Mouse (Mus musculus) heart, postnatal 25 days (tissue): ENCODE measurements around the gene Olfr1505. TPM values are rescaled to one million over a fixed set of nuclear protein-coding genes. Genes with fewer than 3 reads are reported as not detected.

Source experiments
- DNase-seq: peaks from one replicate; pipeline ENCODE4 v3.0.0; 2022; ENCODE audit warnings: low spot score
- intact Hi-C: fragments of 180-260 bp; cut with DNase I; formaldehyde crosslinking; loops from one replicate; pipeline ENCODE4 v1.15.1; 2025
- total RNA-seq, 2 experiments: library from RNA; stranded (reverse); gene quantifications; 2 replicates each; pipeline ENCODE4 v1.2.3; 2021

The Olfr1505 gene
- total RNA-seq: not detected

DNA sequence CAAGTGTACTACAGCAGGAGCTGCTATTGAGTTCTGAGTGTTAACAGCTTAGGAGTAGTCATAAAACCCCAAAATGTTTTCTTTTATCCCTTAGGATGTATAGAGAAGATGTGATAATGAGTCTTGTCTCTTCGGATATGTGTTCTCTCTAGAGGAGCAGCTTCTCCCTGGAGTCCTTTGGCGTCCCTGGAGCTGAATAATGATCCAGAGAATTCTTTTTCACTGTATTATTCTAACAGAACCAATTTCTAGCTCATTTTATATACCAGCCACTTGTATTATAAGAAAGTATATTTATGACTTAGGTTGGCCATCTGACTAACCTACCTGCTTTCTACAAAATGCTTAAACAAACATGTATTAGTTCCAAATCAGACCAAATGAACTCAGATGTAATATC lies at the start of gene Olfr1505:
Olfr1505 (plus strand) TSS at position 301 of the 400 bp plus-strand sequence.
- intact Hi-C loops: no loop called here
- no peak for DNase-seq

DNA sequence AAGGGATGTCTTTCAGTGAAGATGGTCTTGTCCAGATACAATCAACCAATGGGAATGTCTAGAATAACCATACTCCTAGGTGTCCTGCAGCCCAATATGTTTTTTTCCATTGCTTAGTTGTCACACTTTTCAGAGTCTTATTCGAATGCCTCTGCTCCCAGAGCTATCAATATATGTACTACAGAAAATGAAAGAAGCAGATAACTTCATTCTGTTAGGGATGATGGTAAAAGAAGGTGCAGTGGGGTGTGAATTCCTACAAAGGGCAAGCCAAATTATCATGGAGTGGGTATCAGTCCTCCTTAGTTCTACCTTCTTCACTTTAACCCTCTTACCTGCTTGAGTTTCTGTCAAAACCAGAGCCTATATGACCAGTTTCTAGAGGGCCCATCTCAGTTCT lies 15.5 kb upstream of the Olfr1505 start, which contains the start of gene Olfr1504:
Olfr1504 (minus strand) TSS at position 101 of the 400 bp plus-strand sequence.
- no peak for DNase-seq

More for the DNA sequence above, 15.5 kb upstream of the Olfr1505 start, which contains the start of gene Olfr1504:
- intact Hi-C loops: no loop called here

Other genes with a start within 250 kb of the Olfr1505 start
- gene Olfr1491, start 216.3 kb upstream of the Olfr1505 start, total RNA-seq: not detected
- gene Olfr1493-ps1, start 190.3 kb upstream of the Olfr1505 start, total RNA-seq: not detected
- not detected for gene Olfr1494, start 173.8 kb upstream of the Olfr1505 start, total RNA-seq
- not detected for gene Olfr1495, start 148.9 kb upstream of the Olfr1505 start, total RNA-seq
- gene Olfr1496, start 135.7 kb upstream of the Olfr1505 start, total RNA-seq: not detected
- not detected for gene Olfr1497, start 115.3 kb upstream of the Olfr1505 start, total RNA-seq
- not detected for gene Olfr1499, start 94.1 kb upstream of the Olfr1505 start, total RNA-seq
- gene Olfr1500, start 83.0 kb upstream of the Olfr1505 start, total RNA-seq: not detected
- not detected for gene Olfr1501, start 62.8 kb upstream of the Olfr1505 start, total RNA-seq
- gene Olfr1502, start 51.7 kb upstream of the Olfr1505 start, total RNA-seq: not detected
- gene Olfr1504, start 15.6 kb upstream of the Olfr1505 start, total RNA-seq: not detected